Mouse (Mus musculus): ENCODE measurements around the gene Chd4. TPM values are rescaled to one million over a fixed set of nuclear protein-coding genes. Genes with fewer than 3 reads are reported as not detected.
A peak's percentile ranks its signal among the peaks of the same experiment; 100 is the strongest.

Gene Chd4
- total and polyA plus RNA-seq, 3 experiments = 28.3 to 113 (median 97.1) TPM

GRCm38 (mm10) chr6:125099421-125099971 lies 3.7 kb downstream of the Chd4 start:
- Histone ChIP-seq H3K4me3 (no peak overlapping the region), H3K9ac (ENCODE audit: low read depth, low read length) (peak overlapping the region; percentile 14), H3K36me3 (ENCODE audit: control insufficient read depth, insufficient read depth, low read length) (peaks cover 15% of the 10 kb centered on the region), H3K79me2 (replicated peaks; ENCODE audit: control insufficient read depth, insufficient read depth, low read length) (peaks cover 5% of the 10 kb centered on the region), H3K27ac (peak overlapping the region; percentile 40; the same call in 1 of the 2 replicates), H3K27me3 (ENCODE audit: control insufficient read depth, insufficient read depth, low read length) (no peaks in the 10 kb centered on the region), H3K4me1 (ENCODE audit: control insufficient read depth, insufficient read depth, low read length) (peaks cover 18% of the 10 kb centered on the region)
- intact Hi-C loops (cut with DNase I) = no loop called here
- 24% methylated on average over 5 of the region's 5 CpGs for whole genome bisulfite sequencing
- DNase-seq = peak; percentile 54 to 66
- no peak for TF ChIP-seq CTCF (IDR thresholded peaks at IDR 0.05)
- no peak for TF ChIP-seq POLR2A (IDR thresholded peaks at IDR 0.05; ENCODE audit: insufficient read depth, low read depth, low read length)
- TF ChIP-seq EP300 (IDR thresholded peaks at IDR 0.05; ENCODE audit: insufficient read depth, low read depth, low read length) = no peak

DNA sequence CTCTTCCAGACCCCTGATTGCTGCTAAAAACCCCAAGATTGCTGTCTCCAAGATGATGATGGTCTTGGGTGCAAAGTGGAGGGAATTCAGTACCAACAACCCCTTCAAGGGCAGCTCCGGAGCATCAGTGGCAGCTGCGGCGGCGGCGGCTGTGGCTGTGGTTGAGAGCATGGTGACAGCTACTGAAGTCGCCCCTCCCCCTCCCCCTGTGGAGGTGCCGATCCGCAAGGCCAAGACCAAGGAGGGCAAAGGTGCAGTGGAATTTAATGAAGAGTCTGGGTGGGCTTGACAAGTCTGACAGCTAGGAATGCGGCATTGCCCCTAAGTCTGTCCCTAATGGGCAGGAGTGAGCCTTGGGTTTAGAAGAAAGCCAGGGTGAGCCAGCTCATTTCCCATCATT lies 5.7 kb downstream of the Chd4 start:
- no peak overlapping the region for H3K9ac ChIP-seq (ENCODE audit: low read depth, low read length)
- DNase-seq = no peak
- H3K79me2 ChIP-seq (replicated peaks; ENCODE audit: control insufficient read depth, insufficient read depth, low read length) = peaks cover 5% of the 10 kb centered on the region
- H3K4me1 ChIP-seq (ENCODE audit: control insufficient read depth, insufficient read depth, low read length) = peaks cover 18% of the 10 kb centered on the region
- peaks cover 15% of the 10 kb centered on the region for H3K36me3 ChIP-seq (ENCODE audit: control insufficient read depth, insufficient read depth, low read length)
- intact Hi-C loops (cut with DNase I) = no loop called here
- H3K4me3 ChIP-seq = no peak overlapping the region
- H3K27me3 ChIP-seq (ENCODE audit: control insufficient read depth, insufficient read depth, low read length) = no peaks in the 10 kb centered on the region
- WGBS = 82% methylated on average over 9 of the region's 9 CpGs
- H3K27ac ChIP-seq = no peak overlapping the region
- TF ChIP-seq CTCF (IDR thresholded peaks at IDR 0.05) (no peak), EP300 (IDR thresholded peaks at IDR 0.05; ENCODE audit: insufficient read depth, low read depth, low read length) (no peak), POLR2A (IDR thresholded peaks at IDR 0.05; ENCODE audit: insufficient read depth, low read depth, low read length) (no peak)

- no peak for DNase-seq
- intact Hi-C loops (cut with DNase I) = no loop called here
- peaks cover under 1% of the 10 kb centered on the region; the same call in 1 of the 2 replicates for H3K36me3 ChIP-seq (ENCODE audit: control insufficient read depth, insufficient read depth, low read length)
- WGBS = 62% methylated on average over 4 of the region's 4 CpGs
- no peak overlapping the region for H3K27ac ChIP-seq
- peaks cover 4% of the 10 kb centered on the region for H3K4me1 ChIP-seq (ENCODE audit: control insufficient read depth, insufficient read depth, low read length)
- peaks cover 1% of the 10 kb centered on the region; the same call in 1 of the 2 replicates for H3K79me2 ChIP-seq (replicated peaks; ENCODE audit: control insufficient read depth, insufficient read depth, low read length)
- TF ChIP-seq EP300 (IDR thresholded peaks at IDR 0.05; ENCODE audit: insufficient read depth, low read depth, low read length) (no peak), POLR2A (IDR thresholded peaks at IDR 0.05; ENCODE audit: insufficient read depth, low read depth, low read length) (no peak), CTCF (IDR thresholded peaks at IDR 0.05) (no peak)
- no peak overlapping the region for H3K9ac ChIP-seq (ENCODE audit: low read depth, low read length)
- no peak overlapping the region for H3K4me3 ChIP-seq
- H3K27me3 ChIP-seq (ENCODE audit: control insufficient read depth, insufficient read depth, low read length) = no peaks in the 10 kb centered on the region
Measured at GRCm38 (mm10) chr6:125104223-125104622, 8.4 kb downstream of the Chd4 start.

- intact Hi-C loops (cut with DNase I) = no loop called here
- WGBS = 97% methylated on average over 2 of the region's 2 CpGs
Measured at GRCm38 (mm10) chr6:125107705-125108104, 11.9 kb downstream of the Chd4 start.

DNA sequence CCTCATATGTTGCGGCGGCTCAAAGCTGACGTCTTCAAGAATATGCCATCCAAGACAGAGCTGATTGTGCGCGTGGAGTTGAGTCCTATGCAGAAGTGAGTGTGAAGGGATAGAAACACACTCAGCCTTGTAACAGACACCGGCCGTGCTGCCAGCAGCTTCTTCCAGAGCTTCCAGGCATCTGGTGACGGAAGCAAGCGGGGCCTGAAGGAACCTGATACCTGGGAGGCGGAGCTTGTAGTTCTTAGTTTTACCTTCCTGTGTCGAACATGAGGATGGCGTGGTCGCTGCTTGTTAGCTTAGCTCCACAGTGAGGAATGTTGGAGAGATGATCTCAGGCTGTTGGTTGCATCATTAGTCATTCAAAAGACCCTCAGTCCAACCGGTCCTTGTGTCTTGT lies 13.6 kb downstream of the Chd4 start:
- H3K4me3 ChIP-seq = no peak overlapping the region
- intact Hi-C loops (cut with DNase I) = no loop called here
- H3K9ac ChIP-seq (ENCODE audit: low read depth, low read length) = no peak overlapping the region
- no peaks in the 10 kb centered on the region for H3K36me3 ChIP-seq (ENCODE audit: control insufficient read depth, insufficient read depth, low read length)
- no peaks in the 10 kb centered on the region for H3K27me3 ChIP-seq (ENCODE audit: control insufficient read depth, insufficient read depth, low read length)
- DNase-seq = no peak
- no peaks in the 10 kb centered on the region for H3K79me2 ChIP-seq (replicated peaks; ENCODE audit: control insufficient read depth, insufficient read depth, low read length)
- 88% methylated on average over 14 of the region's 14 CpGs for WGBS
- TF ChIP-seq EP300 (IDR thresholded peaks at IDR 0.05; ENCODE audit: insufficient read depth, low read depth, low read length) = no peak
- no peak for TF ChIP-seq POLR2A (IDR thresholded peaks at IDR 0.05; ENCODE audit: insufficient read depth, low read depth, low read length)
- no peak for TF ChIP-seq CTCF (IDR thresholded peaks at IDR 0.05)
- no peak overlapping the region for H3K27ac ChIP-seq
- H3K4me1 ChIP-seq (ENCODE audit: control insufficient read depth, insufficient read depth, low read length) = no peaks in the 10 kb centered on the region

More at GRCm38 (mm10) chr6:125107705-125108104, 11.9 kb downstream of the Chd4 start:
- H3K9ac ChIP-seq (ENCODE audit: low read depth, low read length) = no peak overlapping the region
- no peaks in the 10 kb centered on the region for H3K27me3 ChIP-seq (ENCODE audit: control insufficient read depth, insufficient read depth, low read length)
- no peak overlapping the region for H3K27ac ChIP-seq
- DNase-seq = no peak
- H3K36me3 ChIP-seq (ENCODE audit: control insufficient read depth, insufficient read depth, low read length) = no peaks in the 10 kb centered on the region
- peak; percentile 38 for TF ChIP-seq CTCF (IDR thresholded peaks at IDR 0.05)
- TF ChIP-seq EP300 (IDR thresholded peaks at IDR 0.05; ENCODE audit: insufficient read depth, low read depth, low read length) = no peak
- TF ChIP-seq POLR2A (IDR thresholded peaks at IDR 0.05; ENCODE audit: insufficient read depth, low read depth, low read length) = no peak
- no peaks in the 10 kb centered on the region for H3K4me1 ChIP-seq (ENCODE audit: control insufficient read depth, insufficient read depth, low read length)
- no peaks in the 10 kb centered on the region for H3K79me2 ChIP-seq (replicated peaks; ENCODE audit: control insufficient read depth, insufficient read depth, low read length)
- H3K4me3 ChIP-seq = no peak overlapping the region

- no peak overlapping the region for H3K9ac ChIP-seq (ENCODE audit: low read depth, low read length)
- TF ChIP-seq CTCF (IDR thresholded peaks at IDR 0.05) (peak; percentile 61), POLR2A (IDR thresholded peaks at IDR 0.05; ENCODE audit: insufficient read depth, low read depth, low read length) (no peak), EP300 (IDR thresholded peaks at IDR 0.05; ENCODE audit: insufficient read depth, low read depth, low read length) (no peak)
- WGBS = 84% methylated on average over 7 of the region's 7 CpGs
- H3K4me1 ChIP-seq (ENCODE audit: control insufficient read depth, insufficient read depth, low read length) = no peaks in the 10 kb centered on the region
- intact Hi-C loops (cut with DNase I) = loop anchor here (5.0 kb wide), 1 partner anchor 161 kb away; no protein-coding TSS in a partner anchor
- no peaks in the 10 kb centered on the region; the same call in 1 of the 2 replicates for H3K36me3 ChIP-seq (ENCODE audit: control insufficient read depth, insufficient read depth, low read length)
- H3K4me3 ChIP-seq = no peak overlapping the region
- no peak overlapping the region for H3K27ac ChIP-seq
- H3K79me2 ChIP-seq (replicated peaks; ENCODE audit: control insufficient read depth, insufficient read depth, low read length) = no peaks in the 10 kb centered on the region
- H3K27me3 ChIP-seq (ENCODE audit: control insufficient read depth, insufficient read depth, low read length) = no peaks in the 10 kb centered on the region
- no peak for DNase-seq
Measured at GRCm38 (mm10) chr6:125110927-125111326, 15.1 kb downstream of the Chd4 start.

Data from heart, adult 2 months (tissue).